Mouse (Mus musculus) ES-Bruce4 (cell line): ENCODE data around the gene Mfsd6l. TPM values are rescaled to one million over a fixed set of nuclear protein-coding genes. Genes with fewer than 3 reads are reported as not detected.

Experiments used
- H3K27ac ChIP-seq: 2 replicates; pipeline ENCODE4 v1.5.1; 2012; ENCODE audit warnings: low read length, inconsistent platforms; ENCODE audit not compliant: insufficient read depth
- H3K27me3 ChIP-seq: 2 replicates; pipeline ENCODE4 v1.6.1; 2012; ENCODE audit warnings: mild to moderate bottlenecking, low read length, inconsistent platforms; ENCODE audit not compliant: control insufficient read depth, poor library complexity, insufficient read depth, severe bottlenecking
- H3K36me3 ChIP-seq: 2 replicates; pipeline ENCODE4 v1.6.1; 2012; ENCODE audit warnings: inconsistent platforms, mild to moderate bottlenecking, low read length, moderate library complexity; ENCODE audit not compliant: control insufficient read depth, poor library complexity, insufficient read depth, severe bottlenecking
- H3K4me1 ChIP-seq: one replicate; pipeline ENCODE4 v1.8.1; 2011; ENCODE audit warnings: low read length; ENCODE audit not compliant: control insufficient read depth, insufficient read depth
- H3K4me3 ChIP-seq: 2 replicates; pipeline ENCODE4 v1.5.1; 2011; ENCODE audit warnings: low read depth, mild to moderate bottlenecking, low read length
- H3K9ac ChIP-seq: 2 replicates; pipeline ENCODE4 v1.6.1; 2012; ENCODE audit warnings: low read depth, mild to moderate bottlenecking, inconsistent platforms; ENCODE audit not compliant: poor library complexity, severe bottlenecking
- H3K9me3 ChIP-seq: replicated peaks from 2 replicates; pipeline ENCODE4 v1.6.1; 2012; ENCODE audit warnings: mild to moderate bottlenecking, low read length, inconsistent platforms; ENCODE audit not compliant: control insufficient read depth, poor library complexity, insufficient read depth, severe bottlenecking
- CTCF ChIP-seq: IDR thresholded peaks from one replicate; pipeline ENCODE4 v1.8.1; 2011; ENCODE audit warnings: low read depth, low read length
- EP300 ChIP-seq: IDR thresholded peaks from 2 replicates; pipeline ENCODE4 v1.6.1; 2011; ENCODE audit warnings: low read depth, low read length; ENCODE audit not compliant: insufficient read depth
- POLR2A ChIP-seq: IDR thresholded peaks from one replicate; pipeline ENCODE4 v1.8.1; 2011; ENCODE audit warnings: low read length; ENCODE audit not compliant: insufficient read depth
- polyA plus RNA-seq: library from polyadenylated mRNA; stranded (reverse); fragments of >200 nt; gene quantifications from 2 replicates; pipeline ENCODE4 v1.2.4, GENCODE M21; 2011; ENCODE audit warnings: low read depth; ENCODE audit not compliant: missing spikeins, insufficient read depth, insufficient read length

Gene Mfsd6l
- polyA plus RNA-seq, 1 experiment = 0.48 TPM

GRCm38 (mm10) chr11:68532773-68533172 lies 23.2 kb upstream of the Mfsd6l start:
- TF ChIP-seq EP300 (no peak), CTCF (no peak), POLR2A (no peak)
- H3K4me1 ChIP-seq = no peaks in the 10 kb centered on the region
- no peaks in the 10 kb centered on the region for H3K27me3 ChIP-seq
- no peak overlapping the region for H3K27ac ChIP-seq
- no peaks in the 10 kb centered on the region for H3K9me3 ChIP-seq
- H3K4me3 ChIP-seq = no peak overlapping the region
- H3K9ac ChIP-seq = no peak overlapping the region
- no peaks in the 10 kb centered on the region for H3K36me3 ChIP-seq

DNA sequence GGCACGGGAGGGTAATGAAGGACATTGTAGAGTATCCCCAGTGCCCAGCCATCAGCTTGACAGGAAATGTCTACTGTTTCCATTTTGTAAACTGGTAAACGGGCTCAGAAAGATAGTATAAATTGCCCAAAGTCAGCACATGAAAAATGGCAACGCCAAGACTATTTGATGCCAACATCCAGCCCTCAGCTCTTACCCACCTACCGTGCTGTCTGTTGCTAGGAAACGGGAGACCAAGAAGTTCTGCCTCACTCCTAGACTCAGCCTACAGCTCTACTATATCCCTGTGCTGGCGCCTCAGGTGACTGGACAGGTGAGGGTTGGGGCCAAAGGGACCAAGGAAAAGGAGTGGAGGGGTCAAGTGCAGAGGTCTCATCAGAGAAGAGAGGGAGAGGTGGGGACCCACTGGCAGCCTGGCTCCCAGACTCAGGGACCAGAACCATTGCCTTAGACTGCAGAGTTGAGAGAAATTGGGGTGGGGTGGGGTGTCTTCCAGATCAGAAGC lies 22.0 kb upstream of the Mfsd6l start:
- Histone ChIP-seq H3K36me3 (no peaks in the 10 kb centered on the region), H3K4me1 (no peaks in the 10 kb centered on the region), H3K27me3 (no peaks in the 10 kb centered on the region), H3K4me3 (no peak overlapping the region), H3K9me3 (no peaks in the 10 kb centered on the region), H3K27ac (no peak overlapping the region), H3K9ac (no peak overlapping the region)
- TF ChIP-seq EP300 (no peak), POLR2A (no peak), CTCF (no peak)

- Histone ChIP-seq H3K27me3 (no peaks in the 10 kb centered on the region), H3K9me3 (no peaks in the 10 kb centered on the region), H3K4me3 (no peak overlapping the region), H3K36me3 (no peaks in the 10 kb centered on the region), H3K9ac (no peak overlapping the region), H3K27ac (no peak overlapping the region), H3K4me1 (no peaks in the 10 kb centered on the region)
- TF ChIP-seq EP300 = no peak
These were observed 20.0 kb upstream of the Mfsd6l start for GRCm38 (mm10) chr11:68536026-68536425.

- Histone ChIP-seq H3K4me3 (no peak overlapping the region), H3K36me3 (no peaks in the 10 kb centered on the region), H3K9ac (no peak overlapping the region), H3K9me3 (no peaks in the 10 kb centered on the region), H3K27me3 (no peaks in the 10 kb centered on the region), H3K4me1 (no peaks in the 10 kb centered on the region), H3K27ac (no peak overlapping the region)
- TF ChIP-seq POLR2A (no peak), EP300 (no peak), CTCF (no peak)
These were observed 19.5 kb upstream of the Mfsd6l start for GRCm38 (mm10) chr11:68536465-68536864.

GRCm38 (mm10) chr11:68539621-68540020 lies 16.4 kb upstream of the Mfsd6l start:
- Histone ChIP-seq H3K27me3 (no peaks in the 10 kb centered on the region), H3K4me3 (no peak overlapping the region), H3K9ac (no peak overlapping the region), H3K9me3 (no peaks in the 10 kb centered on the region), H3K4me1 (no peaks in the 10 kb centered on the region), H3K36me3 (no peaks in the 10 kb centered on the region), H3K27ac (no peak overlapping the region)
- TF ChIP-seq POLR2A = no peak
- TF ChIP-seq EP300 = no peak
- TF ChIP-seq CTCF = no peak

- no peak overlapping the region for H3K27ac ChIP-seq
- no peaks in the 10 kb centered on the region for H3K27me3 ChIP-seq
- no peak overlapping the region for H3K4me3 ChIP-seq
- no peaks in the 10 kb centered on the region for H3K9me3 ChIP-seq
- H3K9ac ChIP-seq = no peak overlapping the region
- H3K4me1 ChIP-seq = no peaks in the 10 kb centered on the region
- TF ChIP-seq CTCF = peak; percentile 62
- TF ChIP-seq EP300 = no peak
- no peak for TF ChIP-seq POLR2A
- H3K36me3 ChIP-seq = no peaks in the 10 kb centered on the region
These were observed 11.4 kb upstream of the Mfsd6l start for GRCm38 (mm10) chr11:68544554-68544953.
